Mouse (Mus musculus): Measurements from ENCODE around the gene Cr2. TPM values are rescaled to one million over a fixed set of nuclear protein-coding genes. Genes with fewer than 3 reads are reported as not detected.

Cr2 gene
- 0.07 and 0.12 TPM in 2 replicates for polyA plus RNA-seq (2015; fragmentation: Nextera tagmentation; extraction: Ambion mirVana)

GRCm38 (mm10) chr1:195175980-195176931, at the start of gene Cr2:
Cr2 (minus strand) TSS chr1:195176716.

GRCm38 (mm10) chr1:195130953-195131674, 45.4 kb downstream of the Cr2 start, which contains the start of gene Cr1l:
Cr1l (minus strand) TSS chr1:195131586.

GRCm38 (mm10) chr1:195092220-195092720, 84.2 kb downstream of the Cr2 start, which contains the start of gene Cd46:
Cd46 (minus strand) TSS chr1:195092249.

Other genes with a start within 250 kb of the Cr2 start
- gene Cd34, start 237.9 kb downstream of the Cr2 start, polyA plus RNA-seq (2015; fragmentation: Nextera tagmentation; extraction: Ambion mirVana) = 83.7 and 101 TPM in 2 replicates
- gene Cd46, start 84.5 kb downstream of the Cr2 start, polyA plus RNA-seq (2015; fragmentation: Nextera tagmentation; extraction: Ambion mirVana) = 1.1 and 1.2 TPM in 2 replicates
- gene Cr1l, start 45.1 kb downstream of the Cr2 start, polyA plus RNA-seq (2015; fragmentation: Nextera tagmentation; extraction: Ambion mirVana) = 79.9 and 84.8 TPM in 2 replicates

Data from urinary bladder, postnatal 0 days (tissue).